Mouse (Mus musculus) heart, postnatal 10 days (tissue): ENCODE measurements at regions not wholly inside any gene's neighbourhood (a gene's known extent, or its start where the extent isn't known, plus 50 kb on each side); places are given as distances from the start of the nearest gene placed in this dataset.
A peak's percentile ranks its signal among the peaks of the same experiment; 100 is the strongest.

Experiments
- DNase-seq, 2 experiments: peaks; one replicate each; pipeline ENCODE4 v3.0.0; 2021
- intact Hi-C: fragments of 180-260 bp; cut with DNase I; formaldehyde crosslinking; loops from one replicate; pipeline ENCODE4 v1.15.1; 2025

DNA sequence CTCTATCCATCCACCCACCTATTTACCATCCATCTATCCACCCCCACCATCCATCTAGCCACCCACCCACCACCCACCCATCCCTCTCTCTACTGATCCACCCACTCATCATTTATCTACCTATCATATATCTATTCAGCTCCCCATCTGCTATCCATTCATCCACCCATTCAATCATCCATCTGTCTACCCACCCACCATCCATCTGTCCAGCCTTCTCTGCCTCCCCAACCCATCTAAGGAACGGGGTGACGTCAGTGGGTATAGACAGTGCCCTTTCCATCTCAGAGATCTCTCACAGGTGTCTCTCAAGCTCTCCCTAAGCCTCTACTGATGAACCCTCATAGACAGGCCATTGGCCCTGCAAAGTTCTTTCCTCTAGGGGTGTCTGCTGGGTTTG lies 67.5 kb upstream of the Ccnd1 start:
- intact Hi-C loops: no loop called here

DNA sequence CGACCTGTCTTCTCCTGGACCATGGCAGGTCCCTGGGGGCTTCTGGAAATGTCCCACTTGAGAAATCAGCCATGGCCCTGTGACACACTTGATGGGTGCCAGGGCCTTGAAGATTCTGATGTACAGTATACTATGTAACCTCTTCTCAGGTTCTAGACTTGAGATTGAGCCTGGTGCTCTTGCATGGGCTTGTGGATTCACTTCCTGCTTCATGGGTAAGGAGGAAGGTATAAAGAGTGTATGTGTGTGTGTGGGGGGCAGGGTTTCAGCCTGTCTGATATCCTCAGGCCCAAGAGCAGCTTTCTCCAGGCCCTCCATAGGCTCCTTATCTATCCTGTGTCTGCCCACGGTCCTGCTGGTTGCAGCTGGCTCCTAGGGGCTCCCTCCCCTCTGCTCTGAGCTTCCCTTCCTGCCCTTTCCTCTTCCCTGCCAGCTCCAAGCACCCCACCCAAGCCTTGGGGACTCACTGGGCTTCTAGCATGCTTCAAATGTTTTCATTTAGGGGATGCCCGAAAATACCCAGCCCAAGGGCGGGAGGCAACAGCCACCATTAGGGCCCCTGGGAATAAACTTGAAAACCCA lies 61.9 kb upstream of the Ccnd1 start:
- intact Hi-C loops: no loop called here
- DNase-seq: peak in 1 of 2 experiments; percentile 38

More for the DNA sequence above, 67.5 kb upstream of the Ccnd1 start:
- DNase-seq: no peak

DNA sequence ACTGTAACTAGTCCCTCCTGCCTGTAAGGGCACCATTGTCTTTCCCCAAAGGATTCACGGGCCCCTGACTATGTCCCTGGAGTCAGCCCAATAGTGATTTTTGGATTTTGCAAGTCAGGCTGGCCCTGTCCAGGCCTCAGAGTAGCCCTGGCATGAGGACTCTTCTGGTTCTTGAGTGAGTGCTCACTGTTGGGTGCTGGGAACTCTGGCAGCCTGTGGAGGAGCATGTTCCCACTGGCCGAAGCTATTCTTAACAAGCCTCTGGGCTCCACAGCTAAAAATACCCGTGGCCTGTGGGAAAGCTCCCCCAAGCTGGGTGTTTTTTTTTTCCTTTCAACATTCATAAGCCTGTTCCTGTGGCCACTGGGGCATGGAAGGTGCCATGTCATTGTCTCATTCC lies 60.0 kb upstream of the Ccnd1 start:
- peak in 1 of 2 experiments; percentile 35 for DNase-seq
- intact Hi-C loops: no loop called here

DNA sequence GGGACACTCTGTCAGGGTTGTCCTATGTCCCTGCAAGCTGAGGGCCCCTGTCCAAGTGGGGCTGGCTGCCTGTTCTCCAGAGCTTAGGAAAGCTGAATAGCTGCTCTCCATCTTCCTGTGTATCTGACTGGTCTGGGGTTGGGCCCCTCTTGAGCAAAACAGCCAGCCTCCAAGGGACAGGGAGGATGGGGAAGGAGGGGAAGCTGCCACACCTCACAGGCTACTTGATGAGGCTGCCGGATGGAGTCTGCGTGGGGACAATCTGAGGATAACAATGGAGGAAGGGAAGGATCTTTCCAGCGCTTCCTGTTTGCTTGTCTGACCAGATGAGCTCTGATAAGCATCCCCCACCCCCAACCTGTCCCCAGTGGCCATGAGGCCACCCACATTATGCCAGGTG lies 57.1 kb upstream of the Ccnd1 start:
- intact Hi-C loops: loop anchor here (1.0 kb wide), 1 partner anchor 56 kb away; no protein-coding TSS in a partner anchor

DNA sequence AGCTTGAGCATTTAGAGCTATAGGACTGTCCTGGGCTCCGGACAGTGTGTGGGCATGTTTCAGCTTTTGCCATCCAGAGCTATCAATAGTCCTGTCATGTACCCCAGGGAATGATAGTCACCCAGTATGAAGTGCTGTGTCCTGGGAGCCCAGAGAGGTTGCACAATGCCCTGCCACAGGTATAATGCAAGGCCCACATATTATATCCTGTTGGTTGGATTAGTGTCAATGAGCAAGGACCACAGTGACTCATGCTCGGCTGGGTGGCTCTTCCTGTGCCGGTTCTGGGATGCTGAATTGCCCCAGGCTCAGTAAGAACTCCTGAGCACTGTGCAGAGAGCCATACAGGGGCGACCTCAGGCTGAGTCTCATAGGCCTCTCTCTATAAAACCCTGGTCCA lies 54.5 kb upstream of the Ccnd1 start:
- no peak for DNase-seq
- intact Hi-C loops: no loop called here

More for the DNA sequence above, 57.1 kb upstream of the Ccnd1 start:
- peak; percentile 40 to 53 for DNase-seq

DNA sequence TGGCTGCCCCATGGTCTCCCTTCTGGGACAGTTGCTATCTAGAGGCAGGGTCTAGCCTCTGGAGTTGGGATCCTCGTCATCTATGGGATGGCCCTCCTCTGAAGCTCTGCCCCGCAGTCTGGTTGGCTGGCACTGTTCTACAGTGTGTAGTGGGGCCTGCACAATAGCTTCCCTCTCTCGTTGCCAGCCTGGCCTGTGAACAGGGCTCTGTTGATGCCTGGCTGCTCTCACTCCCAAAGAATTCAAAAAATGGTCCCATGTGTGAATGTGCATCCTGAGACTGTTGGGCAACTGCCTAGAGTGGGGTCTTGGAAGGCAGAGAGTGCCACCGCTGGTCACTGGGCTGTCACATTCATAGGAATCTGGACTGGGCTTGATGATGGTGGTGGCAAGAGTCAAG lies 53.8 kb upstream of the Ccnd1 start:
- no peak for DNase-seq
- intact Hi-C loops: no loop called here

DNA sequence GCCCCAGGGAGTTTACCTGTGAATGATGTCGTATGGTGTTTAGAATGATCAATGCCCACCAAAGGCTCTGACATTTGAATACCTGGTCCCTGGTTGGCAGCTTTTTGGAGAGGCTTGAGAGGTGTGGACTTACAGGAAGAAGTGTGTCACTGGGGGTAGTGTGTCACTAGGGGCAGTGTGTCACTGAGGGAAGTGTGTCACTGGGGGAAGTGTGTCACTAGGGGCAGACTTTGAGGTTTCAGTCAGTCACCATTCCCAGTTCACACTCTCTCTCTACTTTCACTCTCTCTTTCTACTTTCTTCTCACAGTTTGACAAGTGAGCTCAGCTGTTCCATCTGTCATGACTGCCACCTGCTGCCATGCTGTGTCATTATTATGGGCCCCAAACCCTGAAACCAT lies 52.0 kb upstream of the Ccnd1 start:
- intact Hi-C loops: no loop called here
- no peak for DNase-seq
